Mouse (Mus musculus) c-Kit-positive CD71-positive TER-119-negative erythroid progenitor cells, embryonic 14.5 days (primary cell): ENCODE measurements around the gene Syt6.
A peak's percentile ranks its signal among the peaks of the same experiment; 100 is the strongest.

Experiments
- DNase-seq: peaks from one replicate; pipeline ENCODE4 v3.0.0-alpha.2; 2013; ENCODE audit warnings: low read depth

Gene Syt6

GRCm38 (mm10) chr3:103575156-103575892, at the start of gene Syt6:
Syt6 (plus strand) TSS chr3:103575231.
- no peak for DNase-seq

GRCm38 (mm10) chr3:103526201-103526704, 48.8 kb upstream of the Syt6 start:
- no peak for DNase-seq

GRCm38 (mm10) chr3:103526864-103527263, 48.2 kb upstream of the Syt6 start:
- DNase-seq, result no peak

- DNase-seq, result no peak
Measured at GRCm38 (mm10) chr3:103534036-103534435, 41.0 kb upstream of the Syt6 start.

- DNase-seq, result no peak
Measured at GRCm38 (mm10) chr3:103535207-103535606, 39.8 kb upstream of the Syt6 start.

GRCm38 (mm10) chr3:103539148-103539547, 35.9 kb upstream of the Syt6 start:
- no peak for DNase-seq

GRCm38 (mm10) chr3:103546166-103546565, 28.9 kb upstream of the Syt6 start:
- DNase-seq, result no peak

- no peak for DNase-seq
Measured at GRCm38 (mm10) chr3:103546626-103547025, 28.4 kb upstream of the Syt6 start.

- DNase-seq, result no peak
Measured at GRCm38 (mm10) chr3:103550236-103550635, 24.8 kb upstream of the Syt6 start.

GRCm38 (mm10) chr3:103567226-103567625, 7.8 kb upstream of the Syt6 start:
- no peak for DNase-seq

GRCm38 (mm10) chr3:103572526-103572925, 2.5 kb upstream of the Syt6 start:
- no peak for DNase-seq

- no peak for DNase-seq
Measured at GRCm38 (mm10) chr3:103573106-103573790, 1.8 kb upstream of the Syt6 start.

GRCm38 (mm10) chr3:103573791-103574166, 1.3 kb upstream of the Syt6 start:
- DNase-seq, result peak; percentile 31

- no peak for DNase-seq
Measured at GRCm38 (mm10) chr3:103574566-103575155, 370 bp upstream of the Syt6 start.

GRCm38 (mm10) chr3:103575893-103576641, 1.0 kb downstream of the Syt6 start:
- no peak for DNase-seq

GRCm38 (mm10) chr3:103587136-103587535, 12.1 kb downstream of the Syt6 start:
- no peak for DNase-seq

GRCm38 (mm10) chr3:103587672-103588071, 12.6 kb downstream of the Syt6 start:
- DNase-seq, result no peak

- no peak for DNase-seq
Measured at GRCm38 (mm10) chr3:103589636-103590035, 14.6 kb downstream of the Syt6 start.

GRCm38 (mm10) chr3:103592636-103593035, 17.6 kb downstream of the Syt6 start:
- DNase-seq, result no peak

- no peak for DNase-seq
Measured at GRCm38 (mm10) chr3:103593631-103594030, 18.6 kb downstream of the Syt6 start.

GRCm38 (mm10) chr3:103595271-103595810, 20.3 kb downstream of the Syt6 start:
- DNase-seq, result no peak

- DNase-seq, result no peak
Measured at GRCm38 (mm10) chr3:103597586-103597985, 22.6 kb downstream of the Syt6 start.
